Mouse (Mus musculus) C2C12 (cell line): ENCODE measurements around the gene Acadl. TPM values are rescaled to one million over a fixed set of nuclear protein-coding genes. Genes with fewer than 3 reads are reported as not detected.

Source experiments
- H3K27me3 ChIP-seq: one replicate; pipeline ENCODE4 v1.6.1; 2011; ENCODE audit not compliant: control insufficient read depth, insufficient read depth, insufficient read length
- H3K36me3 ChIP-seq: one replicate; pipeline ENCODE4 v1.6.1; 2011; ENCODE audit not compliant: control insufficient read depth, insufficient read depth
- H3K4me3 ChIP-seq: one replicate; pipeline ENCODE4 v1.5.1; 2011; ENCODE audit warnings: mild to moderate bottlenecking, control low read depth; ENCODE audit not compliant: poor library complexity, insufficient read depth, severe bottlenecking
- H3K79me2 ChIP-seq: one replicate; pipeline ENCODE4 v1.6.1; 2011; ENCODE audit not compliant: control insufficient read depth, insufficient read depth
- H3K79me3 ChIP-seq: one replicate; pipeline ENCODE4 v1.6.1; 2011; ENCODE audit warnings: low read depth, control low read depth
- H3ac ChIP-seq: one replicate; pipeline ENCODE3; 2011; ENCODE audit warnings: low read depth; ENCODE audit not compliant: control insufficient read depth, insufficient read length
- CEBPB ChIP-seq: IDR thresholded peaks from one replicate; pipeline ENCODE4 v1.6.1; 2011; ENCODE audit warnings: low read depth, mild to moderate bottlenecking, control low read depth, moderate library complexity
- CTCF ChIP-seq: IDR thresholded peaks from one replicate; pipeline ENCODE4 v1.5.1; 2011; ENCODE audit not compliant: control insufficient read depth, insufficient read depth, insufficient read length
- FOSL1 ChIP-seq: IDR thresholded peaks from one replicate; pipeline ENCODE4 v1.8.0; 2011; ENCODE audit warnings: mild to moderate bottlenecking, low read length; ENCODE audit not compliant: poor library complexity, insufficient read depth, severe bottlenecking
- MAX ChIP-seq: IDR thresholded peaks from one replicate; pipeline ENCODE4 v1.6.1; 2011; ENCODE audit warnings: mild to moderate bottlenecking, control low read depth
- MYOD1 ChIP-seq: IDR thresholded peaks from one replicate; pipeline ENCODE4 v1.6.1; 2011; ENCODE audit warnings: low read depth; ENCODE audit not compliant: control insufficient read depth, insufficient read length
- MYOG ChIP-seq: IDR thresholded peaks from one replicate; pipeline ENCODE4 v1.6.1; 2011; ENCODE audit not compliant: control insufficient read depth, insufficient read length; ENCODE audit errors: extremely low read depth
- USF1 ChIP-seq: IDR thresholded peaks from one replicate; pipeline ENCODE4 v1.6.1; 2011; ENCODE audit warnings: low read depth, mild to moderate bottlenecking, control low read depth, moderate library complexity
- polyA plus RNA-seq: library from polyadenylated mRNA; unstranded; fragments of >200 nt; fragmentation: generic; extraction: Trizol; gene quantifications from one replicate; pipeline ENCODE4 v1.2.1, GENCODE M21; 2012; ENCODE audit warnings: missing spikeins

Acadl gene
- polyA plus RNA-seq, 1 experiment, result 96.7 TPM

DNA sequence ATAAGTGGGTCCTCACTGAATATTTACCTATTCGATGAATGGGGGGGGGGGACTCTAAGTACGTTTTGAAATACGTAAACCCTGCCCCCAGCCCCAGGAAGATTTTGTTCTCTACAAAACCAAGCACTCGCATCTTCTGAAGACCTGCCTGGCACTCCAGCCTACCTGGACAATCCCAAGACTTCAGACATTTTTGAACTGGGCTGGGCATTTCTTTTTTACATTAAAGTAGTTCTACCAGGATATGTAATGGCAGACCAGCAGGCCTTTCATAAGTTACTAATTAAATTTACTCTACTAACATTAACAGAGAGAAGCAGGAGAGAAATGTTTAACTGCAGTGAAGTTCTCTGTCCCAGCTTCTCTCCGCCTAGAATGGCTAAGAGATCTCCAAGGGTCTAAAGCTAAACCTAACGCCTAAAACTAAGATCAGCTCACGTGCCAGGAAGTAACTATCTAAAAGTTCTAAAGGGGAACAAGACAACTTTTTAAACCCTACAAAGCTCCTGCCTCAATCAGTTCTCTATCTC lies 30.4 kb downstream of the Acadl start:
- no peak for TF ChIP-seq CEBPB
- no peak for TF ChIP-seq CTCF
- H3K79me2 ChIP-seq, result no peaks in the 10 kb centered on the region
- H3K4me3 ChIP-seq, result no peak overlapping the region
- no peaks in the 10 kb centered on the region for H3K79me3 ChIP-seq
- no peak overlapping the region for H3ac ChIP-seq
- H3K36me3 ChIP-seq, result peaks cover 23% of the 10 kb centered on the region
- no peaks in the 10 kb centered on the region for H3K27me3 ChIP-seq

DNA sequence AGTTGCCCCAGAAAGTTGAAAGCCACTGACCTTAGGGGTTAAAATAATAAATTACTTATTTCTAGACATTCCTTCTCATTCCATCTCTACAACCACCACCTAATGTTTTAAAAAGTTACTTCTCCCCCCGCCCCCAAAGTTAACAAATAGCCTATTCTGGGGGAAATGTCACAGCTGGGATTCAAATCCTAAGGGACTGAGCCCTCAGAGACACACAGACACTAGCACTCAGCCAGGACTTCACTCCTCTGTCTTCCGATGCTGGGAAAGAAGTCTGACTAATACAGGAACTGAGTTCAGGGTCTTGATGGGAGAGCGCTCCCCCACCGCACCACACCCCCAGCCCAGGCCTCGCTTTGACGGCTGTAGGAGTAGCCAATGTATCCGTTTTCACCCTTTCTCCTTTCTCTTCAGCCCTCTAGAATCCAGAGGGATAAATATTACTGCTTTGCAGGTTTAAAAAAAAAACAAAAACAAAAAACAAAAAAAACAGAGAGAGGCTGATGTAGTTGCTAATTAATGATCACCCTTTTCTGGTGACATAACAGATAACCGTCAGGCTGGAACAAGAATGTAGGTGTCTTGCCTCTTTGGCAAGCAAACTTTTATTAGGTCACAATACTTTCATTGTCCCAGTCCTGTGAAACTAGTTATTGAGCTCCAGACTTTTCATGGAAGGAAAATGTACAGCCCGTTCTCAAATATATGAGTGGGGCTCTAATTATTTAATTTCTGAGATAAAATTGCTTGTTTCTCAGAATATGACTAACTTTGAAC lies 31.1 kb downstream of the Acadl start:
- Histone ChIP-seq H3ac (no peak overlapping the region), H3K36me3 (peaks cover 26% of the 10 kb centered on the region), H3K4me3 (no peak overlapping the region), H3K79me3 (no peaks in the 10 kb centered on the region), H3K79me2 (no peaks in the 10 kb centered on the region), H3K27me3 (no peaks in the 10 kb centered on the region)
- no peak for TF ChIP-seq CEBPB
- no peak for TF ChIP-seq FOSL1
- TF ChIP-seq MYOD1, result no peak
- TF ChIP-seq MAX, result no peak
- TF ChIP-seq CTCF, result no peak
- TF ChIP-seq USF1, result no peak
- no peak for TF ChIP-seq MYOG

DNA sequence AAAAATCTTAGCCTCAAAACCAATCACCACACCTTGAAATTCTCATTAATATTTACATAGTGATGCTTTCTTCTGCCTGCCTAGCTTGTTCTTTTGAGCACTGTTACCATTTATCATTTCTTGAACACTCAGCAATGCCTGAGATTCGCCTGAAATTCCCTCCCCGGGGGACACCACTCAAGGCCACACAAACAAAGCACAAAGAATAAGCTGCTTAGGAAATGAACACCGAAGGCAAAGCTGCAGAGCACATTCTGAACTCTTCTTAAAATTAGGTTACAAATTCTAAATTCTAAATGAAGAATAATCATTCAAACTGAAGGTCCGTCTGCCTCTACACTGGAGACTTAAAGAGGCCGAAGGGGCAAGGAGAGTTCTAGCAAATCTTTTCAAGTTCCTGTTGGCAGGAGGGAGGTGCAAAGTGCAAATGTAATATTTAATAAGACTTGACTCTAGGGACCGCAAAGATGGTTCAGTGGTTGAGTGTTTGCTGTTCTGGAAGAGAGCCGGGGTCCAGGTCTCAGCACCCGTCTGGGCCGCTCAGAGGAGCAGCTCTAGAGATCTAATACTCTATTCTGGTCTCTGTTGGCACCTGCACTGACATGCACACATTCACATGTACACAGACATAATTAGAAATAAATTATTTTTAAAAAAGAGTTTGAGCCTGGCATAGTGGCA lies 33.5 kb downstream of the Acadl start:
- TF ChIP-seq CTCF (no peak), MAX (no peak), CEBPB (no peak), USF1 (no peak), FOSL1 (no peak), MYOG (no peak), MYOD1 (no peak)
- H3K27me3 ChIP-seq, result no peaks in the 10 kb centered on the region
- peaks cover 20% of the 10 kb centered on the region for H3K36me3 ChIP-seq
- no peaks in the 10 kb centered on the region for H3K79me2 ChIP-seq
- H3K79me3 ChIP-seq, result no peaks in the 10 kb centered on the region
- no peak overlapping the region for H3K4me3 ChIP-seq
- H3ac ChIP-seq, result no peak overlapping the region

DNA sequence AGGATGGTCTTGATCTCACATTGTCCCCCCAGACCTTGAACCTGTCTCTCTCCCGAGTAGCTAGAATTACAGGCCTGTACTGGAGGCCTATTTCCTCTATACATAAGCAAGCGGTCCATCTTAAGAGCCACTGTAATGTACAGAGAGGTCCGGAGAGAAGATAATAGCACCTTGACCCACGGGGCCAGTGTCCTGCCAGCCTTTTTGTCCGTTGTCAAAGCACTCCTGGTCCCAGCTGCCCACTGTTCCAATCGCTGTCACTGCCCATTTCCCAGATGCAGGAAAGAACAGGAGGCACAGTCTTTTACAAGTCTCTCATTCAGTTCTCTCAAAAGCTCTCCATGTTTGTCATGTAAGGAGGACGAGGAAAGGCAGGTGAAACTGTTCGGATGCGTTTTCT lies 41.1 kb downstream of the Acadl start:
- no peaks in the 10 kb centered on the region for H3K79me2 ChIP-seq
- no peak overlapping the region for H3K4me3 ChIP-seq
- H3K27me3 ChIP-seq, result no peaks in the 10 kb centered on the region

DNA sequence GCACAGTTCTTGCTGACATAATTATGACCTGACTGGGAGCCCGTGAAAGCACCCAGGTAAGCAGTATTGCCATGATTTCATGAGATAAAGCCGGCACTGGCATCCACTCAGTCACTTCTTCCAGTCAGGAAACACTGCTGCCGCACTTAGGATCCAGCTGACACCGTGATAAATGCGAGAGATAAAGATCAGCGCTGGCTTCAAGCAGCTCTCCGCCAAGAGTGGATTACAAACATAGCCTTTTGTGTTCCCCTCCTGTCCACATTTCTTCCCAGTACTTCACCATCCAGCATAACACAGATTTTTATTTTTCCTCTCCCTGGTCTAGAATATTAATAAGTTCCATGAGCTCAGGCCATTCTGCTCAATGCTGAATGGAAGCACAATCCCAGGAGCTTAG lies 42.8 kb downstream of the Acadl start:
- H3K4me3 ChIP-seq, result no peak overlapping the region
- TF ChIP-seq MYOD1, result no peak
- no peak for TF ChIP-seq CTCF
- no peak for TF ChIP-seq USF1
- TF ChIP-seq MAX, result no peak
- TF ChIP-seq CEBPB, result no peak
- TF ChIP-seq FOSL1, result no peak
- TF ChIP-seq MYOG, result no peak
- H3K79me2 ChIP-seq, result peaks cover 14% of the 10 kb centered on the region
- no peaks in the 10 kb centered on the region for H3K27me3 ChIP-seq
- H3K79me3 ChIP-seq, result peaks cover 5% of the 10 kb centered on the region
- H3K36me3 ChIP-seq, result no peaks in the 10 kb centered on the region
- H3ac ChIP-seq, result no peak overlapping the region

More for the DNA sequence above, 41.1 kb downstream of the Acadl start:
- H3ac ChIP-seq, result no peak overlapping the region
- TF ChIP-seq MYOD1, result no peak
- no peak for TF ChIP-seq MYOG
- no peak for TF ChIP-seq USF1
- TF ChIP-seq CTCF, result no peak
- TF ChIP-seq FOSL1, result no peak
- no peak for TF ChIP-seq MAX
- TF ChIP-seq CEBPB, result no peak
- peaks cover under 1% of the 10 kb centered on the region for H3K36me3 ChIP-seq
- no peaks in the 10 kb centered on the region for H3K79me3 ChIP-seq
